Mouse (Mus musculus) spleen, postnatal 4 days (tissue): Measurements from ENCODE around the gene Wdfy4.

Experiments
- DNase-seq, 2 experiments: peaks; one replicate each; pipeline ENCODE4 v3.0.0; 2022; ENCODE audit warnings: low spot score in 2 of 2

The Wdfy4 gene

DNA sequence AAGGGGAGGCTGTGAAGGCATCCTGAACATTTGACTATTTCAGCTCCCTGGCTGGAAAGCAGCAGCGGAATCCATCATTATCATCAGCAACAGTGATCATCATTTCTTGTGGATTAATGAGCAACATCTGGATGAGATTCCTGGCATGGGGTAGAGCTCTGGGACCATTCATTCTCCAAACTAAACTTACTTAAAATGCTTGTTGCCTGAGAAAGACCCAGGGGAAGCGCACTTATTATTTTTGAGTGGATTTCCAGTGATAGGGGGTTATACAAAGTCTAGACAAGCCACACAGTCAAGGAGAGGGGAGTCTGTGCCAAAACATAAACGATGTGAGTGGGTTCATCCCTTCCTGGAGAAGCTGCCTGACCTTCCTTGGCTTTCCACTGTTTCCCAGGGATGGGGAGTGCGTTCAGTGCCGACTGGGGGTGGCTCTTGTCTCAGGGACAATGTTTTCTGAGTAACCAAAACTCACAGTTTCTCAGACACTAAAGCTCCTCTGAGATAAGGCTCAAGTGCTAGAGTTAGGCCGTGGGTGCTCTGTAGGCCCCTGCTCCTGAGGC, 201.1 kb downstream of the Wdfy4 start:
- no peak for DNase-seq

DNA sequence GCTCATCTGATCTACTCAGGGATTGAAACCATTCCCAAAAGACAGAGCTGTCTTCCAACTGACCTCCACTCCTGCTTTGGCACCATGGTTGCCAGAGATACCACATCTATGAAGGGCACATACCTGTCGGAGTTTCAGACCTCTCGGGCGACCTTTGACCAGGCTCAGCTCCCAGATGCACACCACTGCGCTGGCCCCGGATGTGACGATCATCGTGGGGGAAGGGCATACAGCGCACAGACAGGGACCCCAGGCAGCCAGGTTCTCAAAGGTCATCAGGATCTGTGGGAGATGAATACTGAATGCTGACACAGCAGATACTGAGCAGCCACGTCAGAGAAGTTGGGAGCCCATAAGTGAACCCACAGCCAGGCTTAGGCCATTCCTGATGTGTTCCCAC, 214.6 kb downstream of the Wdfy4 start:
- no peak for DNase-seq

DNA sequence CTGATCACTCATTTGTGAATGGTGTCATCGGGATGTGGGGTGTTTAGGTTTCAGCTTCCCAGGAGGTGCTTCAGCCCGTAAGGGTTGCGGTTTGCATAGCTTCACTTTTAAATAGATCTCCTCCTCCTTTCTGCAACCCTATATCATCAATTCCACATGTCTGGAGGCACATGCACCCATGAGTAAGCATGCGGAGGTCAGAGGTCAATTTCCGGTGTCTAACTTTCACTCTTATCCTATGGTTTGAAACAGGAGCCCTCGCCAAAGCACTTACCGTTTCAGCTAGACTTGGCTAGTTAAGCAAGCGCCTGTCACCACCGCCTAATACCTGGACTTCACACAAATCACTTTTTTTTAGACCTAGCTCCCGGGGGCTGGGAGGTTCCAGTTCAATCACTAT, 220.6 kb downstream of the Wdfy4 start:
- no peak for DNase-seq

DNA sequence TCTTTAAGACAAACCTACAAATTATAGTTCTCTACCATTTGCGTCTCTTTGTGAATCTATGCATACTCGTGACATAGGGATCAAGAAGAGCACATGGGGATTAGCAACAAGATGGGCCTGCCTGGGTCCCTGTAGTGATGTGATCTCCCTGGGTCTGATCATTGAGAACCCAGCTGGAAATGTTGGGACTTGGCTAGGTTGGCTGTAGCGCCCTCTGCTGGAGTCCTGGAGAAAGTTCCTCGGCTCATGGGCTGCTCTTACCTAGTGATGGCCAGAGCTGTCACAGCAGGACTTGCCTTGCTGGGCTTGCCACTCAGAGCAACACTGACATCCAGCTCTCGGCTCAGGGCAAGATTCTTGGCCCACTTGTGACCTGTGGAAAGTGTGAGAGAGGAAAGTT, 224.8 kb downstream of the Wdfy4 start:
- peak in 1 of 2 experiments; percentile 28 for DNase-seq

DNA sequence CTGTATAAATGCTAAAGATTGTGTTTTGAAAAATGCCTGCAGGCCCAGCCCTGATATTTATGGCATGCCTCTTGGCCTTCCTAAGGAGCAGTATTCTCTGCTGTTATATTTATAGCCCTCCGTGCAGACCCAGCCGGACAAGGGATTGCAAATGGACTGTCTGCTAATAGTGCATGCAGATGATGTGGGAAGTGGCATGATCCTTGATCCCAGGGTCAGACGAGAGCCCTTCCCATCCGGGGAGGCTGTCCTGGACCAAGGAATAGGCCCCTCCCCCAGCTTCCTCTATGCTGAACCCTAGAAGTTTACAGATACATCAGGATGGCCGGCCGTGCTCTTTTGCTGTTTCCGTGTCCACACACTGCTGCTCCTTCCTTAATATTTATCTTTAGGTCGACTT, 226.6 kb downstream of the Wdfy4 start:
- no peak for DNase-seq

DNA sequence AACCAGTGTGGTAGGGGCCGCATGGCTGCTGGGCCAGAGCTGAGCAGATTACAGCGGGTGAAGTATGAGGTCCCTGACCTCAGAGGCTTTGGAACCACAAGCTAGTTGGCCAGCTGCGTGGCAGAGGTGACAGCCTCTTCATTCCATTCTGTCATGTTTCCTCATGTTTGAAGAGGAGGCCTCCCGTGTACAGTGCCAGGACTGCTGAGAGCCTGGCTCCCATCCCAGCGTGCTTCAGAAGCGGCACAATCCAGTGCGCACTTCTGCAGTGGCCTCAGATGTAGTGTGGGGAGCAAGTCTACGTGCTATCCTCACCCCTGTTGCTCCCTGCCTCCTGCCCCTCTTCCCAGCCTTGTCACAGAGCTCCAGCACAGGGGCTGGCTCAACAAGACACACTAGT, 228.8 kb downstream of the Wdfy4 start:
- DNase-seq: no peak

DNA sequence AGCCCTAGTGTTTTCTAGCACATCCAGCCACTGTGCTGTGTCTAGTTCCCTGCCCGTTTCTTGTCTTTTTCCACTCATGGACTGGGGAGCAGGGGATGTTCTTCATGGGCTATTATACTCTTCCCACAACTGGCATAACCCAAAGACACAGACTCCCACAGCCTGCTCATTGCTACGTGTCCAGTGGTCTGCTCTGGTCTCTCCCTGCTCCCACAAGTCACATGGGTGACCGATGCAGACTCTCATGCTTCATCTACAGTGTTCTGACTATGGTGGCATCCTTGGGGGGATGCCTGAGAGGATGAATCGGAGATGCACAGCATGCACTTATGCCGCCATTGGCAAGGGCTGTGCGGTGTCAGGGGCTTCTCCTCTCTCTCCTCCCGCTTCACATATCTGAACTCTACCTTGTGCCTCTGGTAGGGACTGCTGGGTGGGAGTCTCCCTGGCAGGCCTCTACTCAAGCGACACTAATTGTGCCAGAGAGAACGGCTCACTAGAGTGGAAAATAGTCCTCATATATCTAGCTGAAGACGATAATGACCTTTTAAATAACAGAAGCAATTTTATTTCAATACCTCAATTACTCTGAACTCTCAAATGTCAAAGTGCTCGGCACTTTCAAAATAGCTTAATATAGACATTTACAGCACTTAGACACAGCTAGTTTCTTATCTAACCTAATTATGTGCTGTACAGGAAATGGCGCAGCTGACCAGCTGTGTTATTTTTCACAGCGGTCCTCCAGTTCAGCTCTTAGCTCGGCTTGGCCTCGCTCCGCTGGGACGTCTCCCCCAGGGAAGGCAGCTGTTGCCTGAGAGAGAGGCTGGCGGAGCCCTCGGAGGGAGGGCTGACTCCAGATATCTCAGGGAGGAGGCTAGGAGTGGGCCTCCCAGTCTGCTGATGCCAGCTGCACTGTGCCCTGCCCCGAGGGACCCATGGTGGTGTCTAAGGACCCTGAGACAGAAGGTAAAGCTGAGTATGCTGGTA, 234.7 kb downstream of the Wdfy4 start:
- DNase-seq: peak in 1 of 2 experiments; percentile 22

DNA sequence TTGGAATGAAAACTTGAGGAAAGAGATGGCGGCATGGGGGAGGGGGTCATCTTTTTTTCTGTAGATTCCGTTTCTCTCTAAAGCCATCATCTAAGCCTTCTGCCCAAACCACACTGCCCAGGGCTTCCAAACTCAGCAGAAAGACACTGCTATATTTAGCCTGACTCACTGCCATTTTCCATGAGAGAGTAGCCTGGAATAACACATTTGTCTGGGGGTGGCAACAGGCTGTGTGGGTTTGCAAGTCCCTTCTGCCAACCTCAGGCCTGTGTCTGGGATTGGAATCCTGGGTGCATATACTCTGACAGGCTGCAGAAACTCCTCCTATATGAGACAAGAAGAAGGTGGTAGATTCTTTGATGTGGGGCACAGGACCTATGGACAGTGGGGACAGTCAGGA, 237.8 kb downstream of the Wdfy4 start:
- DNase-seq: no peak

DNA sequence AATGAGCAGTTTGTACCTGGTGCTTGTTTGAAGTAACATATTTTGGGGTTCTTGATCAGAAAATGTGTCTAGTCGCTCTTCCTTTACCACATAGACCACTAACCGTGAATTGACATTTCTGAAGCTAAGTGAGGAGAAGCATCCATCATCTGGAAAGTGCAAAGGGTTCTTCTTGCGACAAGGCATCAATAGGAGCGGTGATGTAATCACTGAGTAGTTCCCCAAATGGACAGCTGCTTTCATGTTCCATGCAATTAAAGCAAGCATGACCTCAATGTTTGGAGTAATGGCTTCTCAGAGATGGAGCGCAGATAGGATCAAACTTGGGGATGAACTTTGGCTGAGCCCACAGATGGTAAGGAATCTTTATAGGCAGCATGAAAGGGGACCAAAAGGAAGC, 246.1 kb downstream of the Wdfy4 start:
- DNase-seq: no peak

DNA sequence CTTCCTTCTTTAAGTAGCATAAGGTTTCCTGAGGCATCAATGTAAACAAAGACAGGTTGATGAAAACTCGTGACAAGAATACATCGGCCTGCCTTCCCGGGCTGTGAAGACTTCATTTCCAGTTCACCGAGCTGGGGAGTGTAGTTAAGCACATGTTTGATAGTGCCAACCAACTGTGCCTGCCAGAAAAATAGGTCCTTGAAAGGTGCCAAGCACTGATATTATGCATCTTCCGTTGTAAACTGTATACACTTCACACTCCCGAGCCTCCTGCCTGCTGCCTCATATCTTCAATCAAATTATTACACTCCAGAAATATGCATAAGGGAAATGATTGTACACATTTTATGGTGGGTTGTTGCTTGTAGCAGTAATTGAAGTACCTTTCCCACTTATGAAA, 251.2 kb downstream of the Wdfy4 start:
- no peak for DNase-seq

DNA sequence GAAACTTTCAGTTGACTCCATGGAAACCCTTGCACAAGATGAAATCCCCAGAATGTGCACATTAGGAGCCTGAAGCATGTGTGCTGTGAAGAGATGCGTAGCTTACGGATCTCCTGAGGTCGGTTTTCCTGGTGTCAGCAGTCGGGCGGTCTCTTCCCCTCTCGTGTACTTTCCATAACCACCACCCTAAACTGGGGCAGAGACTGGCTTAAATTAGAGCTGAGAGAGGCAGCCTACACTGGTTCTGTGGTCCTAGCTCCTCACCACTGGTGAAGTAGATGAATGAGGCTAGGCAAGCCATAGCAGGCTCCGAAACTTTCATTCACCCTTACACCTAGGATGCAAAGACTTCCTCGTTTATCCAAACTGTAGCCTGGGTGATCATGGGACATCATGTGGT, 253.1 kb downstream of the Wdfy4 start:
- no peak for DNase-seq

DNA sequence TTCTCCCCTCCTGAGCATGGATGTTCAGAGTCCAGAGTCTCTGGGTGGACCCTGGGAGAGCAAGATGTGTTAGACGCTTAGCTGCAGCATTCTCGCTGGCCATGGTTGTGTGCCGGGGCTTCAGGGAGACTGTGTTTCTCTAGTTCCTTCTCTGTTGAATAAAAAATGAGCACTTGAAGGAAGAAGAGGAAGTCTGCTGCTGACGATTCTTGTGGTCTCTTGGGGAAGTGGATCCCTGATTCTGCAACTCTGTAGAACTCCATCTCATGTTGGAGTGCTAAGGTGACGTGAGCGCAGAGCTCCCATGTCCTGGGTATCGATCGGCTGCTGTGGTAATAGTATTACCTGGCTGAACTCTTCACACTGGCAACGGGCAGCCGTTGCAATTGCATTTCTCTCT, 253.6 kb downstream of the Wdfy4 start:
- no peak for DNase-seq

DNA sequence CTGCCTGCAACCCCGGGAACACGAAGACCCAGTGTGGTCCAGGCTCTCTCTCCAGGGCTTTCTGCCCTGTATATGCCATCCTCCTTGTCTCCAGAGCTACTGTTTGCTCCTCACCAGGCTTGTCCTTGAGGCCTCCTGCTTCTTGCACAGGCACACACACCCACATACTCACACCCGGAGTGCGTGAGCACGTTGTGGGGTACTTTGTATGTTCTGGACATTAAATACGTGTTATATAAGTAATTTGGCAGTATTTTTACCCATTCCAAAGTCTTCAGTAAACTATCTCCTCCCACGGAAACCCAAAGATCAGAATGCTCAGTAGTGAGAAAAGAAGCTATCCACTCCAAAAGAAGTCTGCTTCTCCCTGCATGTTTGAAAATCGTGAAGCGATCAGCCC, 261.4 kb downstream of the Wdfy4 start:
- DNase-seq: no peak

DNA sequence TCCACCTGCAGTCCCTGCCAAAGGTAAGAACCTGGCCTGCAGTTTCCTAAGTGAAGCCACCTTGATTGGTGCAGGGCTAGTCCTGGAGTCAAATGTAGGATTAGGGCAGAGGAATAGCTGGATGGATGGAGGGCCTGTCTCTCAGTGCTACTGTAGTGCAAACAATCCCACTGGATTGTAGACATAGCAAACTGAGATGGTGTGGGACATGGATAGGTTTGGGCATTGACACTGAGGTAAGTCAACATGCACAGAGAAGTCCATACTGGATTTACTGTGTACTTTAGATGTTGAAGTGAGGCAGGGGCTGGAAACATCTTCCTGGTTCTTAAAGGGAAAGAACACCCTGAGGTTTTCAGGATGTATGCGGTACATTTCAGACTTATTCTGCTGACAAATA, 267.4 kb downstream of the Wdfy4 start:
- DNase-seq: no peak

DNA sequence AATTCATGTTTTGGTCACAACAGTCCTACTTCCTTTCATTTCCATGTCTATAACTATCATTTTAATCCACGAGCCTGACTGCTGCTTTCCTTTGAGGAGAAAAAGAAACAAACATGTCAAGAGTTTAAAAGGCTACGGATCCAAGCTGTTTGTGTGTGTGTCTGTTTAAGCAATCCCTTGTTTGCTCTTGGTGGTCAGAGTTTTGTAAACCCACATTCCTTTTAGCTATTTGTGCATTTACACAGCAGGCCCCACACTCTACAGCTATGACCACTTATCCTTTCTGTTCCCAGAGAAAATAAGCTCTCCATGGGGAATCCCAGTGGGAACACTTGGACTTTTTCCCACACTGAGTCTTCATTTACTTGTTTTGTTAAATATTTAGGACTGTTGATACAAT, 269.9 kb downstream of the Wdfy4 start:
- DNase-seq: no peak

DNA sequence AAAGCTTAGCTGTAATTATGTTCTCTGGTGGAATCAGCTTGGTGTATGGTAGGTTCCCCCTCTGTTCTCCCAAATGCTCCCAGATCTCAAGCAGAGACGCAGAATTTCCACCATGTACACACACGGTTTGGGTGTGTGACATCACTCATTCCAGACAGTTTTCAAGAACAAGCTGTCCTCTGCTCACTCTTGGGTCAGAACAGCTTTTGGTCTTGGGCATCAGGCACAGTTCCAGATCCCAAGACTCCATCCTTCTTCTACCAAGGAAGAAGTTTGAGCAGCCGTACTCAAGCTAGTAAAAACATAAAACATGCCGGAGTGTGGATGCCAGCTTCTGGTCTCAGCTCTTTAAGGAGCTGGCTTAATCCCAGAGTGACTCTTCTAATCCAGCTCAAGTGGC, 274.1 kb downstream of the Wdfy4 start:
- no peak for DNase-seq
